Mouse (Mus musculus) T-helper 2 cell (primary cell): Measurements from ENCODE around the gene Lypd3.
"Not testable (repeated sequence)": the region's sequence is repeated elsewhere in the genome, so short reads cannot be mapped to it uniquely, and the experiment has no call there.

Experiments
- in situ Hi-C: fragments of 300-600 bp; cut with MboI, MseI; formaldehyde crosslinking; loops from one replicate; pipeline ENCODE4 v1.15.1; 2025; ENCODE audit warnings: high pct_unique_total_duplicates

Gene Lypd3

GRCm38 (mm10) chr7:24661118-24661904, 25.0 kb downstream of the Lypd3 start:
- in situ Hi-C loops = no loop called here

- in situ Hi-C loops = no loop called here
Measured at GRCm38 (mm10) chr7:24662575-24662974, 26.2 kb downstream of the Lypd3 start.

GRCm38 (mm10) chr7:24664301-24664700, 28.0 kb downstream of the Lypd3 start:
- in situ Hi-C loops = no loop called here

- in situ Hi-C loops = no loop called here
Measured at GRCm38 (mm10) chr7:24664959-24665358, 28.6 kb downstream of the Lypd3 start.

GRCm38 (mm10) chr7:24671944-24672439, 35.6 kb downstream of the Lypd3 start:
- in situ Hi-C loops = no loop called here

- in situ Hi-C loops = no loop called here
Measured at GRCm38 (mm10) chr7:24676575-24676974, 40.2 kb downstream of the Lypd3 start, which contains the start of gene Tex101. TSS of gene Tex101 (minus strand) at chr7:24676675.

- in situ Hi-C loops = not testable (repeated sequence)
Measured at GRCm38 (mm10) chr7:24684121-24684520, 47.8 kb downstream of the Lypd3 start.

GRCm38 (mm10) chr7:24687519-24687918, 51.2 kb downstream of the Lypd3 start:
- in situ Hi-C loops = loop anchor here (5.0 kb wide), 1 partner anchor 40 kb away; the partner anchor contains the start of gene Gm4763
